Mouse (Mus musculus) forebrain, embryonic 12.5 days (tissue): ENCODE data around the gene Stk16. TPM values are rescaled to one million over a fixed set of nuclear protein-coding genes. Genes with fewer than 3 reads are reported as not detected.

Experiments used
- ATAC-seq: fragments of 200-750 bp; cut with Nextera tagmentation; 2 replicates; pipeline ENCODE4 v1.8.0; 2017; ENCODE audit warnings: moderate TSS enrichment; ENCODE audit not compliant: low FRiP score
- H3K27ac ChIP-seq: fragments of 300-500 bp; sonication (generic); 2 replicates; pipeline ENCODE4 v1.5.1; 2016; ENCODE audit warnings: mild to moderate bottlenecking
- H3K27me3 ChIP-seq: fragments of 300-500 bp; sonication (generic); 2 replicates; pipeline ENCODE4 v1.6.1; 2016; ENCODE audit warnings: mild to moderate bottlenecking
- H3K36me3 ChIP-seq: fragments of 300-500 bp; sonication (generic); replicated peaks from 2 replicates; pipeline ENCODE4 v1.6.1; 2016; ENCODE audit warnings: mild to moderate bottlenecking
- H3K4me1 ChIP-seq: fragments of 300-500 bp; sonication (generic); 2 replicates; pipeline ENCODE4 v1.6.1; 2016
- H3K4me2 ChIP-seq: fragments of 300-500 bp; sonication (generic); 2 replicates; pipeline ENCODE4 v1.6.1; 2016; ENCODE audit warnings: mild to moderate bottlenecking, moderate library complexity
- H3K4me3 ChIP-seq: fragments of 300-500 bp; sonication (generic); replicated peaks from 2 replicates; pipeline ENCODE4 v1.5.1; 2016; ENCODE audit warnings: mild to moderate bottlenecking
- H3K9ac ChIP-seq: fragments of 300-500 bp; sonication (generic); 2 replicates; pipeline ENCODE4 v1.6.1; 2016; ENCODE audit warnings: mild to moderate bottlenecking
- H3K9me3 ChIP-seq: fragments of 300-500 bp; sonication (generic); 2 replicates; pipeline ENCODE4 v1.6.1; 2016
- WGBS: fragments of 180-500 bp; shearing (Covaris S2); methylation state at CpG from one replicate; pipeline ENCODE4 v1.1.7; 2016; 5-methylcytosine and 5-hydroxymethylcytosine counted together
- polyA plus RNA-seq: library from polyadenylated mRNA; unstranded; fragments of >200 nt; fragmentation: Nextera tagmentation; extraction: Ambion mirVana; gene quantifications from 2 replicates; pipeline ENCODE4 v1.2.1, GENCODE M21; 2016

Stk16 gene
- polyA plus RNA-seq, 1 experiment from 2014 or later = 132 TPM

DNA sequence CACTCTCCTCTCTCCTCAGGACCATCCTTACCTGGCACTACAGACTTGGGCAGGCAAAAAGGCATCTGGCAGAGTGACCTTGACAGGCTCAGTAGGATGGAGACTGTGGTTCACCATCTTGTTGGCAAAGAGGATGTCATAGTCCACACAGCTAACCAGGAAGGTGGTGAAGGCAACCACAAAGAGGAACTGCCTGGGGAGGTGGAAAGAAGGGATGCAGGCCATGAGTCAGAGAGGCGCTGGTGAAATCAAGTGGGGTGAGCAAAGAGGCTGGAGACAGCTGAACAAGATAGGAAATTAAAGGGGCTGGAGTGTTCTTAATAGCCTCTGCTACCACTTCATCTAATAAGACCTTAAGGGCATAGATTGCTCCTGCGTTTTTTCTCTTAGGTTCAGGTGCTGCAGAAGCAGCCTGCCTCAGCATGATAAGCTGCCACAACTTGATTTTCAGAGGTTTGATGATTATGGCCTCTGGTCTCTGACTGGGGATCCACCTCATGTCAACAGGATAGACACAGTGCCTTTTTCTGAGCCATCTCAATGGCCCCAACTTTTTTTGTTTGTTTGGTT lies 22.6 kb upstream of the Stk16 start:
- Histone ChIP-seq H3K4me3 (no peak overlapping the region), H3K4me2 (no peak overlapping the region), H3K9ac (no peak overlapping the region), H3K27ac (no peak overlapping the region), H3K27me3 (no peaks in the 10 kb centered on the region), H3K36me3 (peaks cover 46% of the 10 kb centered on the region), H3K9me3 (no peaks in the 10 kb centered on the region), H3K4me1 (peaks cover 19% of the 10 kb centered on the region)
- no peak for ATAC-seq
- 88% methylated on average over 2 of the region's 2 CpGs for WGBS

DNA sequence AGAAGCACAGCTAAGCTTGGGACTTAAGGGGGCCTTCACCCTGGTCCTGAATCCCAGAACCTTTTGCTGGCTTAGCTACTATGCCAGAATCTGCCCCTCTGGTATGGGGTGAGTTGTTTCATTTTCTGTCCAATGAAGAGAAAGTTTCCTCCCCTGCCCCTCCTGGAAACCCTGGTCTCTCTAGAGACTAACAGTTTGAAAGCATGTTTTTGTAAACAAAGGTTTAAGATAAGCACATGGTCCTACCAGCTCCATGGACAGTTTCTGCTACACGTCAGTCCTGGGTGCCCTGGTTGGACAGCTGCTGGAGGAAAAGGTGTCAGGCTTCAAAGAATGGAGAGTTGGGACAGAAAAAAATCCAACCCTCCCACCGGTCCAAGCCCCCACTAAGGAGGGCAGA lies 20.1 kb upstream of the Stk16 start:
- H3K27me3 ChIP-seq = no peaks in the 10 kb centered on the region
- H3K4me1 ChIP-seq = peaks cover 26% of the 10 kb centered on the region
- H3K9ac ChIP-seq = 0 out of 2 replicates have a peak overlapping the region, but pooled peaks have one; percentile 90
- 80% methylated on average over 2 of the region's 2 CpGs for WGBS
- no peak for ATAC-seq
- 0 out of 2 replicates have a peak overlapping the region, but pooled peaks have one; percentile 79 for H3K4me3 ChIP-seq
- no peaks in the 10 kb centered on the region for H3K9me3 ChIP-seq
- H3K36me3 ChIP-seq = peaks cover 22% of the 10 kb centered on the region
- H3K27ac ChIP-seq = no peak overlapping the region
- H3K4me2 ChIP-seq = peak overlapping the region; percentile 95

DNA sequence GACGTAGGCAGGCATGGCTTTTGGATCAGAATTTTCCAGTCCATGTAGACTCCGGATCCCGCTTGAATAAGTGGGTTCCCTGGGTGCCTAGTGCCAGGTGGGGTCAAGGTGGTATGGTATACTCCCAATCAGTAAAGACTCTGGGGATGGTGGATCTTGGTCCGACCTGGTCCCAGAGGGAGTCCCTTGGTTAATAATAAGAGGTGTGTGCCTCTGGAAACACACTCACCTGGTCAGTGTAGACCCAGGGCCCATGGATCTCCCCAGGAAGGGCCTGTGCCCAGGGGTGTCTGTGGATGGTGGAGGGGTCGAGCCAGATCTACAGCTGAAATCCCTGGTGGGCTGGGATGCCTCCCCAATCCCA lies 19.4 kb upstream of the Stk16 start:
- ATAC-seq = peak; percentile 60; the same call in 1 of the 2 replicates
- WGBS = 46% methylated on average over 5 of the region's 5 CpGs

GRCm38 (mm10) chr1:75191622-75192402 lies 18.8 kb upstream of the Stk16 start, which contains the start of the genes Ankzf1 and Atg9a:
Gene Ankzf1, plus strand, starts transcription at chr1:75192151.
Gene Atg9a, minus strand, starts transcription at chr1:75192196.
- H3K36me3 ChIP-seq = peaks cover 17% of the 10 kb centered on the region
- peak within 1 kb of the TSS; percentile 83 for H3K27ac ChIP-seq
- H3K27me3 ChIP-seq = no peaks in the 10 kb centered on the region
- peak within 1 kb of the TSS; percentile 95 for H3K4me2 ChIP-seq
- peak within 1 kb of the TSS; percentile 79 for H3K4me3 ChIP-seq
- WGBS = under 1% methylated on average over 55 of the region's 56 CpGs
- no peaks in the 10 kb centered on the region for H3K9me3 ChIP-seq
- H3K9ac ChIP-seq = peak within 1 kb of the TSS; percentile 90
- peaks cover 26% of the 10 kb centered on the region for H3K4me1 ChIP-seq
- ATAC-seq = peak; percentile 100

More for the DNA sequence above, 19.4 kb upstream of the Stk16 start:
- Histone ChIP-seq H3K9ac (peak overlapping the region; percentile 90), H3K4me2 (peak overlapping the region; percentile 95), H3K9me3 (no peaks in the 10 kb centered on the region), H3K27me3 (no peaks in the 10 kb centered on the region), H3K4me1 (peaks cover 26% of the 10 kb centered on the region), H3K4me3 (peak overlapping the region; percentile 79), H3K27ac (peak overlapping the region; percentile 83), H3K36me3 (peaks cover 18% of the 10 kb centered on the region)

DNA sequence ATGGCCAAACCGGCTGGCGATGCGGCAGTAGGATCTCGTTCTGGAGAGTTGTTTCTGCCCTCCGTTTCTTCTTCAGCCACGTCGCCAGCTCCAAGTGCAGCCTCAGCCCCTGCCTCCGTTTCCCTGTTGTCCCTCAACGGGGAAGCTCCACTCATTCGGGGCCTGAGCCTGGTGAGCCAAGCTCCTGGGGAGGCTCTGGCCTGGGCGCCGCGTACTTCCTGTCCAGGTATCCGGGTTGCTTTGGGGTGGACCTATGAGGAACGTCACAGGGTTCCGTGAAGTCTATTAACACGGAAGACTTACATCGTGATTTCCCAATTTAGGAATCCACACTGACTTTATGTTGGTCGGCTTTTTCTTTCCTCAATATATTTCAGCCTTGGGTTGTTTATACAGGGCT lies 18.2 kb upstream of the Stk16 start:
- Histone ChIP-seq H3K27ac (peak overlapping the region; percentile 83), H3K36me3 (peaks cover 20% of the 10 kb centered on the region), H3K4me3 (peak overlapping the region; percentile 79), H3K4me2 (peak overlapping the region; percentile 95), H3K9ac (peak overlapping the region; percentile 90), H3K9me3 (no peaks in the 10 kb centered on the region), H3K27me3 (no peaks in the 10 kb centered on the region), H3K4me1 (peaks cover 26% of the 10 kb centered on the region)
- 1% methylated on average over 19 of the region's 19 CpGs for WGBS
- peak; percentile 12; the same call in 1 of the 2 replicates for ATAC-seq

GRCm38 (mm10) chr1:75201236-75201635 lies 9.4 kb upstream of the Stk16 start:
- Histone ChIP-seq H3K9ac (no peak overlapping the region), H3K36me3 (peaks cover 43% of the 10 kb centered on the region), H3K4me2 (no peak overlapping the region), H3K9me3 (no peaks in the 10 kb centered on the region), H3K27ac (no peak overlapping the region), H3K4me1 (no peaks in the 10 kb centered on the region), H3K4me3 (no peak overlapping the region), H3K27me3 (no peaks in the 10 kb centered on the region)
- no peak for ATAC-seq
- WGBS = 90% methylated on average over 1 of the region's 1 CpGs

DNA sequence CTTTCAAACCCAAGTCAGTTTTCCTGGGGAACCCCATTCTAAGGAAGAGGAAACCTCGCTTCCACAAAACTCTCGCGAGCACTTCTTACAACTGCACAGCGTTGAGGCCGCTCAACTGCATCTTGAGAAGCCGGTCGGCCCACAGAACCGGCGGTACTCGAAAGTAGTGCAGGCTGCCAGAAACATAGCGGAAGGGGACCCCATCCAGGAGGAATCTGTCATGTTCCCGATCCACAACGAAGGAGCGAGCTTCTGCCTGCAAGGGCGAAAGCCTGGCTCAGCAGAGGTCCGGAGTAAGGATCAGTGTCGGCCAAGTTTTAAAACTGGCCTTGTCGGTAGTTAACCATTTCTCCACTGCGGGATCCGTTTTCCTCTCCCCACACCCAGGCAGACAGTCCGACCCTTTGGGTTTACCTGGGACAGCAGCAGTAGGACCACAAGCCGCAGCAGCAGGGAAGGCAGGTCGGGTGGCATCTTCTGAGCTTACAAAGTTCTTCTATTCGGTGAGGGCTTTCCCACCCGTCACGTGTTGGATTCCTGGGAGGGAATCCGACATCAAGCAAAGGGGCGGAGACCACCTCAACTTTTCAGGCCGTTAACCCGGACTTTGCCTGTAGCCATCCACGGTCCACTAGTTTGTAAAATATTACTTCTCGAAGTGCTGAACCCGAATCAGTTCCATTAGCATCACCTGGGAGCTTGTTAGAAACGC lies 1.5 kb upstream of the Stk16 start:
- H3K9ac ChIP-seq = peak overlapping the region; percentile 66
- no peak overlapping the region for H3K27ac ChIP-seq
- H3K9me3 ChIP-seq = no peaks in the 10 kb centered on the region
- H3K27me3 ChIP-seq = peaks cover 9% of the 10 kb centered on the region
- H3K4me3 ChIP-seq = peak overlapping the region; percentile 74
- WGBS = 17% methylated on average over 34 of the region's 34 CpGs
- no peak for ATAC-seq
- H3K36me3 ChIP-seq = peaks cover 22% of the 10 kb centered on the region
- peak overlapping the region; percentile 96 for H3K4me2 ChIP-seq
- peaks cover 39% of the 10 kb centered on the region for H3K4me1 ChIP-seq

GRCm38 (mm10) chr1:75211141-75211708 lies 587 bp downstream of the Stk16 start:
- Histone ChIP-seq H3K9me3 (no peaks in the 10 kb centered on the region), H3K27me3 (peaks cover 14% of the 10 kb centered on the region), H3K4me1 (peaks cover 39% of the 10 kb centered on the region), H3K4me3 (peak overlapping the region; percentile 74), H3K36me3 (peaks cover 41% of the 10 kb centered on the region), H3K9ac (peak overlapping the region; percentile 81), H3K4me2 (peak overlapping the region; percentile 96), H3K27ac (no peak overlapping the region)
- 0 out of 2 replicates have a peak, but pooled peaks have one; percentile 3 for ATAC-seq
- WGBS = 11% methylated on average over 17 of the region's 17 CpGs

DNA sequence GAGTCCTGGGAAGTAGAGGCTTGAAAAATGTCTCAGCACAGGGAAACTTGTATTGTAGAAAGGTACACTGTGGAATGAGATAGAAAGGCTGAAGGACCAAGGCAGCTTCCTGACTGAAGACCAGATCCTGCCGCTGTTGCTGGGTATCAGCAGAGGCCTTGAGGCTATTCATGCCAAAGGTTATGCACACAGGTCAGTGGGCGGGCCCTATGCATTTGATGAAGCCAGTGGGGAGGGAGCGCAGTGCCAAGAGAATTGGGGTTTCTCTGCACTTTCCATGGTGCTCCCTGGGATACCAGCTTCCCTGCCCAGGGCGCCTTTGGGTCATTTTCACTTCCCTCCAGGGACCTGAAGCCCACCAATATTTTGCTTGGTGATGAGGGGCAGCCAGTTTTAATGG lies 1.9 kb downstream of the Stk16 start:
- H3K4me1 ChIP-seq = peaks cover 39% of the 10 kb centered on the region
- no peak overlapping the region for H3K27ac ChIP-seq
- no peak overlapping the region; the same call in 1 of the 2 replicates for H3K9ac ChIP-seq
- no peak overlapping the region for H3K4me3 ChIP-seq
- H3K36me3 ChIP-seq = peaks cover 41% of the 10 kb centered on the region
- no peak overlapping the region for H3K4me2 ChIP-seq
- 89% methylated on average over 4 of the region's 4 CpGs for WGBS
- ATAC-seq = no peak
- no peaks in the 10 kb centered on the region for H3K9me3 ChIP-seq
- peaks cover 28% of the 10 kb centered on the region for H3K27me3 ChIP-seq

DNA sequence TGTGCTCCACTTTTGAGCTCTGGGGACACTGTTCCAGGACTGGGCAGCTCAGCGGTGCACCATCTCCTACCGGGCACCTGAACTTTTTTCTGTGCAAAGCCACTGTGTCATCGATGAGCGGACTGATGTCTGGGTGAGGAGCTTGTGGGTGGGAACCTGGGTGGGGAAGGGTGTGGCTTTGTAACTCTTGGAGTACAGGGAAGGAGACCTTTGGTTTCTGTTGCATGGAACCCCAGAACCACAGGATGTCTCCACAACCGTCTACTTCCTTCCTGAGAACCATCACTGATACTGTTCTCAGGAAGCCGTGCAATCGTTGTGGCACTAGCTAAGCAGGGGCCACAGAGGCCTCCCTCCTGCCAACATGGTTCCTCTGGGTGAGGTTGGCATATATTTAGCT lies 2.5 kb downstream of the Stk16 start:
- Histone ChIP-seq H3K27me3 (peaks cover 33% of the 10 kb centered on the region), H3K36me3 (peaks cover 41% of the 10 kb centered on the region), H3K9me3 (no peaks in the 10 kb centered on the region), H3K4me3 (no peak overlapping the region), H3K4me2 (no peak overlapping the region), H3K27ac (no peak overlapping the region), H3K9ac (no peak overlapping the region), H3K4me1 (peaks cover 40% of the 10 kb centered on the region)
- 91% methylated on average over 7 of the region's 7 CpGs for WGBS
- no peak for ATAC-seq

GRCm38 (mm10) chr1:75214442-75214841 lies 3.8 kb downstream of the Stk16 start:
- ATAC-seq = no peak
- peaks cover 42% of the 10 kb centered on the region for H3K4me1 ChIP-seq
- 78% methylated on average over 2 of the region's 2 CpGs for WGBS
- peaks cover 41% of the 10 kb centered on the region for H3K36me3 ChIP-seq
- no peak overlapping the region for H3K9ac ChIP-seq
- no peak overlapping the region for H3K27ac ChIP-seq
- no peak overlapping the region for H3K4me2 ChIP-seq
- no peak overlapping the region for H3K4me3 ChIP-seq
- peaks cover 41% of the 10 kb centered on the region for H3K27me3 ChIP-seq
- H3K9me3 ChIP-seq = no peaks in the 10 kb centered on the region

DNA sequence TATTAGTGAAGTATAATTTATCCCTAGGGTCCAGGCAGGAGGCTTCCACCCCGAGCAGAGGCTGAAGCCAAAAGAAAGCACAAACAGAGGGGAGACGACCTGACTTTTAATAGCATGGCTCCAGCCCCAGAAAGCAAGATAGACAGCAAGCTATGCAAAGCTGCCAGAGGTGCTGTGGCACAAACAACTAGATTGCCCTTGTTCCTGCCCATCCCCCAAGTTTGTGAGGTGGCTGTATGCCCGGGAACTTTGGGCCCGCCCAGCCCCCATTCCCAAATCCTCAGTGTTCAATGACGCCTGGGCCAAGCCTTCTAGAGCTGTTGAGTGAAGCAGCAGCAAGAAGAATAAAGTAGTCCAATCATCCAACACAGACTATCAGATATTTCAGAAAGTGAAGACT lies 4.2 kb downstream of the Stk16 start:
- Histone ChIP-seq H3K27ac (no peak overlapping the region), H3K4me1 (peaks cover 42% of the 10 kb centered on the region), H3K9ac (no peak overlapping the region), H3K4me3 (no peak overlapping the region), H3K9me3 (no peaks in the 10 kb centered on the region), H3K36me3 (peaks cover 41% of the 10 kb centered on the region), H3K4me2 (no peak overlapping the region), H3K27me3 (peaks cover 42% of the 10 kb centered on the region)
- 78% methylated on average over 5 of the region's 5 CpGs for WGBS
- ATAC-seq = no peak
